Mouse (Mus musculus) liver, embryonic 14.5 days (tissue): ENCODE measurements at regions not wholly inside any gene's neighbourhood (a gene's known extent, or its start where the extent isn't known, plus 50 kb on each side); places are given as distances from the start of the nearest gene placed in this dataset.

ENCODE experiments used
- ATAC-seq: fragments of 200-750 bp; cut with Nextera tagmentation; 2 replicates; pipeline ENCODE4 v1.8.0; 2017; ENCODE audit warnings: moderate number of reproducible peaks, mild to moderate bottlenecking, moderate library complexity; ENCODE audit not compliant: insufficient read depth
- DNase-seq, 3 experiments: peaks; one replicate each; pipeline ENCODE4 v3.0.0-alpha.2; 2012 to 2013; ENCODE audit warnings: low read depth in 3 of 3, low spot score in 3 of 3
- H3K27ac ChIP-seq: fragments of 300-500 bp; sonication (generic); 2 replicates; pipeline ENCODE4 v1.5.1; 2014; ENCODE audit warnings: moderate library complexity, mild to moderate bottlenecking, control low read depth, inconsistent platforms
- H3K27me3 ChIP-seq: fragments of 300-500 bp; sonication (generic); 2 replicates; pipeline ENCODE4 v1.6.1; 2014; ENCODE audit warnings: mild to moderate bottlenecking, low read length, moderate library complexity; ENCODE audit not compliant: control insufficient read depth, insufficient read depth
- H3K36me3 ChIP-seq: fragments of 300-500 bp; sonication (generic); replicated peaks from 2 replicates; pipeline ENCODE4 v1.6.1; 2014; ENCODE audit warnings: low read depth; ENCODE audit not compliant: control insufficient read depth, insufficient read depth
- H3K4me1 ChIP-seq, 2 experiments: fragments of 200-500 bp in 1 of 2; fragments of 300-500 bp in 1 of 2; sonication (generic) in 1 of 2; replicated peaks; 2 replicates each; pipeline ENCODE4 v1.6.1; 2012 to 2014; ENCODE audit warnings: antibody characterized with exemption in 1 of 2, inconsistent platforms in 1 of 2, low read length in 1 of 2; ENCODE audit not compliant: control insufficient read depth in 2 of 2, insufficient read depth in 2 of 2
- H3K4me2 ChIP-seq: fragments of 300-500 bp; sonication (generic); 2 replicates; pipeline ENCODE4 v1.6.1; 2014; ENCODE audit warnings: low read depth, mild to moderate bottlenecking, control low read depth, moderate library complexity
- H3K4me3 ChIP-seq, 2 experiments: fragments of 200-500 bp in 1 of 2; fragments of 300-500 bp in 1 of 2; sonication (generic) in 1 of 2; 2 replicates each; pipeline ENCODE4 v1.5.1; 2012 to 2014; ENCODE audit warnings: low read depth in 2 of 2, low read length in 2 of 2, mild to moderate bottlenecking in 2 of 2, control low read depth in 1 of 2, inconsistent platforms in 1 of 2, moderate library complexity in 1 of 2; ENCODE audit not compliant: insufficient read depth in 1 of 2
- H3K9ac ChIP-seq: fragments of 300-500 bp; sonication (generic); replicated peaks from 2 replicates; pipeline ENCODE4 v1.6.1; 2014; ENCODE audit warnings: mild to moderate bottlenecking, control low read depth, moderate library complexity
- H3K9me3 ChIP-seq: fragments of 300-500 bp; sonication (generic); 2 replicates; pipeline ENCODE4 v1.6.1; 2016; ENCODE audit warnings: low read length, mixed read lengths; ENCODE audit not compliant: control insufficient read depth
- CTCF ChIP-seq: IDR thresholded peaks from 2 replicates; pipeline ENCODE4 v1.5.1; 2016; ENCODE audit warnings: antibody characterized with exemption, low read depth, control low read depth
- EP300 ChIP-seq: IDR thresholded peaks from 2 replicates; pipeline ENCODE4 v1.6.1; 2016; ENCODE audit warnings: antibody characterized with exemption, low read depth
- WGBS: fragments of 180-500 bp; shearing (Covaris S2); extraction: QIAGEN DNeasy Blood & Tissue Kit; methylation state at CpG from one replicate; pipeline ENCODE4 v1.1.7; 2014; ENCODE audit not compliant: insufficient replicate concordance; 5-methylcytosine and 5-hydroxymethylcytosine counted together

DNA sequence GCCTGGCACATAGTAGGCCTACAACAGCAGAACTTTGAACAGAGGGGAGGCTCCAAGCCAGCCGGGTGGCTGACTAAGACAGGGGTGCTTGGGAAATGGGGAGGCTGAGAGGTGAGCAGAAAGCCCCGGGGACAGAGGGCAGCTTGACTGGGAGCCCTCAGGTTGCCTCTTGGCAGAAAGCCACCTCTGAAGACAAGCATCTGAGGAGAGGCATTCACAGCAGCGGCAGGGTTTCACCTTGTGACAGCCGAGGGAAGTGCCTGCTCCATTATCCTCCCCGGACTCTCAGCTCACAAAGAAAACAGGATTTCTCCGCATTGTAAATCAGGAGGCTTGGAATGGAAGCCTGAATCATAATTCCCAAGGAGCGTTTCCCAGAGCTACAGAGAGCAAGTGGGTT lies 146.8 kb upstream of the Zmiz1 start:
- Histone ChIP-seq H3K36me3 (no peaks in the 10 kb centered on the region), H3K9me3 (no peaks in the 10 kb centered on the region), H3K4me3 (no peak overlapping the region), H3K9ac (no peak overlapping the region), H3K4me2 (no peak overlapping the region), H3K4me1 (no peaks in the 10 kb centered on the region), H3K27ac (no peak overlapping the region), H3K27me3 (no peaks in the 10 kb centered on the region)
- ATAC-seq, result no peak
- TF ChIP-seq EP300 (no peak), CTCF (no peak)
- no peak for DNase-seq
- WGBS, result 35% methylated on average over 7 of the region's 7 CpGs

DNA sequence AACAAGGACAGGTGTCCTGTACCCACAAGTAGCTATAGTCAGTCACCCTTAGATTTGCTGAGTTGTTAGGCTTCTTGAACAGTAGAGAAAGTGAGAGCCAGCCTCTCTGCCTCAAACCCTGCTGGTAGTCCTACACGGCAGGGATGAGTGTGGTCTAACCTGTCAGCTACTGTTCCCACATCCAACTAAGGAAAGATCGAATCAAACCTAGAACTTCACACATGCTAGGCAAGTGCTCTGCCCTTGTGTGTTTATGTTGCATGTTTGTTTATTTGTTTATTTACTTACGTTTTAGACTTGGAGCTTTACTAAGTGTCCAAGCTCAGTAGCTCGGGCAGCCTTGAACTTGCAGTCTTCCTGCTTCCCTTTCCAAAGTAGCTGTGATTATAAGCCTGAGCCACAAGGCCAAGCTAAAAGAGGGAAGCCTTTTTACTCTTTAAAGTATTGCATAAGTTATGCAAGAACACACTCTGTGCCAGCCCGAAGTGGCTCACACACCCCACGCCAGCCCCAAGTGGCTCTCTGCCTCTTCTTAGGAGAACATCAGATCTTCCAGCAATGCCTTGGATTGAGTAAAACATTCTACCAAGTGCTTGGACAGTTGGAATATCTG lies 146.1 kb upstream of the Zmiz1 start:
- DNase-seq (no peak), ATAC-seq (no peak)
- no peak overlapping the region for H3K4me3 ChIP-seq
- H3K9me3 ChIP-seq, result no peaks in the 10 kb centered on the region
- H3K4me1 ChIP-seq, result no peaks in the 10 kb centered on the region
- no peak overlapping the region for H3K4me2 ChIP-seq
- no peak for TF ChIP-seq CTCF
- no peak overlapping the region for H3K27ac ChIP-seq
- H3K9ac ChIP-seq, result no peak overlapping the region
- no peaks in the 10 kb centered on the region for H3K36me3 ChIP-seq
- WGBS, result 52% methylated on average over 6 of the region's 6 CpGs
- no peaks in the 10 kb centered on the region for H3K27me3 ChIP-seq

DNA sequence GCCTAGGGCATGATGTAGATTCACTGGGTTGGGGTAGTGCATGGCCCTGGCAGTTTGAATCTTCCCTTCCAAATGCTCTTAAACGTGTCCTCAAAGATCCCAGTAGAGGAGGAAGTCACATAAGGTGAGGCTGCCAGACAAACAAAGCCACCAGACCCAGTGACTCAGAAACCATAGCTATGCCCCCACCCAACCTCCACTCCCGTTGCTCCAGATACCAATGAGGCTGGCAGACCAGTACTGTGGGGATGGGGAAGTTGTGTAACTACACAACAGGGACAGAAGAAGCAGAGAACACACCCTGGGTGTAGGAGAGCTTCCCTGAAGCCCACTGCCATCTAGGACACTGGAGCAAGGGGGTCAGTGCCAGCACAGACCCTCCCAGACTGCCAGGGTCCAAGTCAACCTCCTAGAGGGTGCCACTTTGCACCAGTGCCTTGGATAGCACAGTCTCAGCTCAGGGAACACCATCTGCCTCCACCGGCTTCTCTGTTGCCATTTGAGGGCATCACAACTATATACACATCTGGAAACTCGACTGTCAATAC lies 145.2 kb upstream of the Zmiz1 start:
- ATAC-seq (no peak), DNase-seq (no peak)
- 43% methylated on average over 4 of the region's 4 CpGs for WGBS
- peaks cover 0 to 3% of the 10 kb centered on the region in 2 experiments; a peak in 1 of 4 replicates for H3K4me1 ChIP-seq
- no peaks in the 10 kb centered on the region for H3K9me3 ChIP-seq
- no peaks in the 10 kb centered on the region for H3K36me3 ChIP-seq
- no peak overlapping the region for H3K4me2 ChIP-seq
- peaks cover 3% of the 10 kb centered on the region; the same call in 1 of the 2 replicates for H3K27me3 ChIP-seq
- no peak overlapping the region for H3K4me3 ChIP-seq
- no peak overlapping the region for H3K27ac ChIP-seq
- TF ChIP-seq EP300 (no peak), CTCF (no peak)
- H3K9ac ChIP-seq, result no peak overlapping the region

DNA sequence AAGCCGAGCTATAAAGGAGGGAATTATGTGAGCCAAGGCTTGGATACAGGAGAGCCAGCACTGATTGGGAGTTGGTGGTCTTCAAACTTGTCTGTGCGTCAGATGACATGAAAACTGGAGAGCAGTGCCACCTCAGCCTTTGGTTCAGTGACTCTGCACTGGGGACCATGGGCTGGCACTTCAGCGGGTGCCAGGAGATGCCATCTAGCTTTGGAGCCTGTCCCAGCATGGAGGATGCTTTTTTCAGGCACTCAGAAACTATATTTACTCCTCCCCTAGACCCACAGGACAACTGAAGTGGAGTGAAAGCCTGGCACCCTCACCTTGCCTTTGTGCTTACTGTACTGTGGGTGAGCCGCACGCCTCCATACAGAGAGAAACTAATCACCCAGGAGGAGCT lies 142.5 kb upstream of the Zmiz1 start:
- Histone ChIP-seq H3K27ac (no peak overlapping the region), H3K9me3 (no peaks in the 10 kb centered on the region), H3K9ac (no peak overlapping the region), H3K4me3 (no peak overlapping the region), H3K4me1 (peaks cover 0 to 3% of the 10 kb centered on the region in 2 experiments; a peak in 1 of 4 replicates), H3K27me3 (peaks cover 3% of the 10 kb centered on the region; the same call in 1 of the 2 replicates), H3K36me3 (no peaks in the 10 kb centered on the region), H3K4me2 (no peak overlapping the region)
- DNase-seq, result no peak
- no peak for ATAC-seq
- TF ChIP-seq EP300 (no peak), CTCF (no peak)
- WGBS, result 76% methylated on average over 5 of the region's 5 CpGs

DNA sequence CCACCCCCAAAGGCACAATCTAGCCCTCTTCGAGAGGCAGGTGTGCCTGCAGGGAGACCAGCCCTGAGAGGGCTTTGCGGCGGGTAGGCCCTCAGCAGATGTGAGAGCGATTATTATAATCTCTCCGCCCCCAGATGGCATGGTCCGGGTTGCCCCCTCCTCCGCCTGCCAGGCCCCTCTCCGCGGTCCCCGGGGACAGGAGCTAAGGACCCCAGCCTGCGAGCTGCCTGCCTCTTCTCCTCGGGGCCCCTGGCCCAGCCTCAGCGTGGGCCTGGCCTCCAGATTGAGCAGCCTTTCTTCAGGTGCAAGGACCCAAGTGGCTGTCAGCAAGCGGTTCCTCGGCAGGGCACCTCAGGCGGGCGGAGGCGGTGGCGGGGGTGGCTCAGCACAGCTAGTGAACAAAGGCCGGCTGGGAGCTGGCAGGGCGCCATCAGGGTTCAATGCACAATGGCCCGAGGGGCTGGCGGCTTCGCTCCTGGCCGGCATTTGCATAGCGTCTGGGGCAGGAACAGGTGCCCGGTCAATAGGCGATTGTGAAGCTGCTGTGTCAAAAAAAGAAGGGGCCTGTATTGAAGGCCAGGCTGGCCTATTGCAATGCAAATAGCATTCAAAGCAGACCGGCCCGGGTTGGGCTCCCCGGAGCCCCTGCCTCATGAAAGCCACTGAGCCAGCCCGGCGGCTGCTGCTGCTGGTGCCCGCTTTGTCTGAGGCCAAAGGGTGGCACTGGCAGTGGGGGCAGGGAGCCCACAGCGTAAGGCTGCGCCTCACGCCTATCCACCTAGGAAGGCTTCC lies 141.1 kb upstream of the Zmiz1 start:
- ATAC-seq (no peak), DNase-seq (no peak)
- peak overlapping the region; percentile 29; the same call in 1 of the 2 replicates for H3K4me2 ChIP-seq
- H3K9me3 ChIP-seq, result no peaks in the 10 kb centered on the region
- WGBS, result 18% methylated on average over 37 of the region's 37 CpGs
- H3K27me3 ChIP-seq, result peaks cover 3% of the 10 kb centered on the region; the same call in 1 of the 2 replicates
- H3K4me1 ChIP-seq, result peaks cover 0 to 3% of the 10 kb centered on the region in 2 experiments; a peak in 1 of 4 replicates
- H3K36me3 ChIP-seq, result no peaks in the 10 kb centered on the region
- no peak overlapping the region for H3K27ac ChIP-seq
- no peak overlapping the region for H3K9ac ChIP-seq
- H3K4me3 ChIP-seq, result no peak overlapping the region
- TF ChIP-seq EP300 (no peak), CTCF (no peak)
